Mouse (Mus musculus) ovary, postnatal 36 days (tissue): ENCODE data around the gene Stradb.

Experiments
- DNase-seq: peaks from one replicate; pipeline ENCODE4 v3.0.0; 2022; ENCODE audit warnings: low spot score, mixed read lengths

Gene Stradb

GRCm38 (mm10) chr1:58961152-58961893 is 12.0 kb upstream of the Stradb start:
- DNase-seq: no peak

- no peak for DNase-seq
Observed at GRCm38 (mm10) chr1:58962418-58962817, 10.9 kb upstream of the Stradb start.

GRCm38 (mm10) chr1:58962865-58963264 is 10.5 kb upstream of the Stradb start:
- DNase-seq: no peak

GRCm38 (mm10) chr1:58967534-58967933 is 5.8 kb upstream of the Stradb start:
- no peak for DNase-seq

GRCm38 (mm10) chr1:58970054-58970453 is 3.3 kb upstream of the Stradb start:
- DNase-seq: no peak

GRCm38 (mm10) chr1:58971097-58971496 is 2.2 kb upstream of the Stradb start:
- DNase-seq: no peak

GRCm38 (mm10) chr1:58972851-58973365 is 414 bp upstream of the Stradb start:
- no peak for DNase-seq

- DNase-seq: no peak
Observed at GRCm38 (mm10) chr1:58982276-58982675, 9.0 kb downstream of the Stradb start.

GRCm38 (mm10) chr1:58984586-58984985 is 11.3 kb downstream of the Stradb start:
- DNase-seq: no peak

GRCm38 (mm10) chr1:58993144-58993543 is 19.8 kb downstream of the Stradb start:
- DNase-seq: no peak

- DNase-seq: no peak
Observed at GRCm38 (mm10) chr1:58993723-58994122, 20.4 kb downstream of the Stradb start.

GRCm38 (mm10) chr1:58995313-58995712 is 22.0 kb downstream of the Stradb start:
- DNase-seq: no peak

- DNase-seq: no peak
Observed at GRCm38 (mm10) chr1:59009250-59009649, 35.9 kb downstream of the Stradb start.

- DNase-seq: no peak
Observed at GRCm38 (mm10) chr1:59021556-59021955, 48.2 kb downstream of the Stradb start.

- DNase-seq: no peak
Observed at GRCm38 (mm10) chr1:59037723-59038122, 64.4 kb downstream of the Stradb start.
